Mouse (Mus musculus): Measurements from ENCODE around the gene Ascc2.

DNA sequence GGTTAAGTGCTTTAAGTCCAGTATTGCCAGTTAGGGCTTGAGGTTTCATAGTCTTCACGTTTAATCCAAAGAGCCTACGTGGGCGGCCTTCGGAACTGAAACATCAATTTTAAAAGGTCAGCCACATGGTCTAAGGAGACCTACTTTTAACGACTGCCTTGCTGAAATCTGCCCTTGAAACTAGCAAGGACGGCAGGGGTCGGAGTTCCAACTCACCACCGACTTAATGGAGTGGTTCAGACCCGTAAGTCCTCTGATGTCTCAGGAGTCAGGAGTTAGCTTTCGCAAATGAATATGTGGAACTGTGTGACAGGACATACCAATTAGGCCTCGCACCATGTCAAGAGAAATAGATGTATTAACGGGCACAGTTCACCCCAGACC, 66.1 kb downstream of the Ascc2 start:
- TF ChIP-seq POLR2A (IDR thresholded peaks at IDR 0.05; ENCODE audit: insufficient read length, low read depth) (no peak), USF1 (IDR thresholded peaks at IDR 0.05; ENCODE audit: low read depth) (no peak), TCF12 (IDR thresholded peaks at IDR 0.05; ENCODE audit: insufficient read depth, poor library complexity, severe bottlenecking) (no peak), POLR2AphosphoS2 (IDR thresholded peaks at IDR 0.05; ENCODE audit: insufficient read length, low read depth) (no peak), MYOD1 (IDR thresholded peaks at IDR 0.05; ENCODE audit: control insufficient read depth in 1 of 3, insufficient read length in 2 of 3, low read depth in 2 of 3) (no peak), MYOG (IDR thresholded peaks at IDR 0.05; ENCODE audit: control insufficient read depth in 1 of 3, insufficient read depth in 1 of 3, insufficient read length in 2 of 3, low read depth in 2 of 3) (no peak), SRF (IDR thresholded peaks at IDR 0.05; ENCODE audit: control insufficient read depth, insufficient read length, low read depth) (no peak)
